Mouse (Mus musculus) left cerebral cortex, postnatal 25 days (tissue): ENCODE measurements at regions not wholly inside any gene's neighbourhood (a gene's known extent, or its start where the extent isn't known, plus 50 kb on each side); places are given as distances from the start of the nearest gene placed in this dataset.

Source experiments
- DNase-seq, 2 experiments: peaks; one replicate each; pipeline ENCODE4 v3.0.0; 2022; ENCODE audit warnings: low spot score in 2 of 2, mixed read lengths in 1 of 2
- intact Hi-C: fragments of 180-260 bp; cut with DNase I; formaldehyde crosslinking; loops from one replicate; pipeline ENCODE4 v1.15.1; 2025

DNA sequence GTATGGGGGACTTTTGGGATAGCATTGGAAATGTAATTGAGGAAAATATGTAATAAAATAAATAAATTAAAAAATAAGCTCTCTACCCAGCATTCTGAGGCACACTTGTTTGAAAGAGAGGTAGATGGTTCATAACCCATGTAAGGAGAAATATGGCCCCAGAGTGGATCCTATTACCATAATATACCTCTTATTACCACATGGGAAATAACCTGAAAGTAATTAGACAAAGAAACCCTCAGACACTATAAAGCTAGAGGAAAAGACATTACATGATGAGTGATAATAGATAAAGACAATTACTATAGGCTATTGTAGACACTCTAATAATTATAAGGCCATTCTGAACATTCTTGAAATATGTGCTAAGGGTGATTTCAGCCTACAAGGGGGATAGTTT is 2444.8 kb upstream of the Gm12353 start:
- intact Hi-C loops = no loop called here

DNA sequence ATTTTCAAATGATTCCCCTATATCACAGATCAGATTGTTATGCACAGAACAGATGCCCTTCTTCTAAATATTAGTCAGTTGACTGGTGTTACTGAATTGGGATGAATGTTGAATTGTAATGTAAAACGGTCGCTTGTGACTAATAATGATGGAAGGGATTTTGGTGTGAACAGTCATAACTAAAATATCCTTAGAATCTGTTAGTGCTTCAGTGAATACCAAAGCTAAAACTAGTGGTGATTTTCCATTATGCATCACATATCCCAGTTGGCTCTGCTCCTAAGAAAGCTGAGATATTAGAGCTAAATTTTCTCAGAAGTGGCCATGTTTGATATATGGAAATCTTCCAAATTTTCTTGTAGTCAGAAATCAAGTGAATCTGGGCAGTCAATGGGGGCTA is 2441.7 kb upstream of the Gm12353 start:
- intact Hi-C loops = no loop called here
- DNase-seq = no peak

More for the DNA sequence above, 2444.8 kb upstream of the Gm12353 start:
- no peak for DNase-seq

DNA sequence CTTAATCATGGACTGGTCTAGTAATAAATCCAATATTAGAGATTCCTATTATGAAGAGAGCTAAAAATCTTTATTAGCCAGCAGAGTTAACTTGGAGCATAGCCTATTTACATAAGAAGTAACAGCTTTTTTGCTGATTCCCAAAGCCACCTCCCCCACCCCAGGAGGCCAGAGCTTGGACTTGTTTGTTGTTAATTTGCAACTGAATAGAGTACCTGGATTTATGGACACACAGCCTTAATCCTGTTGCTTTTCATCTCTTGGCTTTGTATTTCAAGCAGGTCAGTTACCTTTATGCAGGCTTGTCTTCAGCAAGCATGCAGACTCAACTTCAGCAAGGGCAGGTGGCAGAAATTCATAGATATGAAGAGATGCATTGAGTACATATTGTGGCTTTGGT is 2396.5 kb upstream of the Gm12353 start:
- intact Hi-C loops = no loop called here

DNA sequence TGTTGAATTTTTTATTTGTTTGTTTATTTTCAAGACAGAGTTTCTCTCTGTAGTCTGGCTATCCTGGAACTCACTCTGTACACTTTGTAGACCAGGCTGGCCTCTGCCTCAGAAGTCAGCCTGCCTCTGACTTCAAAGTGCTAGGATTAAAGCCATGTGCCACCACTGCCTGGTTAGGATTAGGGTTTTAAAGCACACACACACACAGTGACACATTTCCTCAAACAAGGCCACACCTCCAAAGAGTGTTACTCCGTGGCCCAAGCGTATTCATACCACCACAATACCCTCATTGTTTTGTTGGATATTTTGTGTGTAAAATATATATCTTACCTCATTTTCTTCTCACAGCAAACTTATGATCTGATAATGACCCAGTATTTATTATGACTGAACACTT is 2365.4 kb upstream of the Gm12353 start:
- intact Hi-C loops = no loop called here
- no peak for DNase-seq

More for the DNA sequence above, 2396.5 kb upstream of the Gm12353 start:
- no peak for DNase-seq

DNA sequence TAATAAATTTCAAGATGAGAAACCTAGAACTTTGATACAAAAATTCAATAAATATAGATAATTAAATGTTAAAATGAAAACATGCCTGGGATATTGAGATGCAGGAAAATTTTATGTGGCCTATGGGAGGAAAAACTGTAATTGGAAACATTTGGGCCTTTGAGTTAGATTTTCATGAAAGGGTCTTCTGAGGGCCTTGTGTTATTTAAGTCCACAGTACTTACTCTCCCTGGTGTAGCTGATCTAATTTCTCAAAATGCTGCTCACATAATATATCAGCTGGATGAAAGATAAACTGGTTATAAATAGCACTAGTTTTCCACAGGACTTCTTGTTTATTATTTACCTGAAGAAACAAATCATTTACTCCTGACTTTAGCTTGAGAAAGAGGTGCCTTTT is 2364.9 kb upstream of the Gm12353 start:
- no peak for DNase-seq
- intact Hi-C loops = no loop called here

DNA sequence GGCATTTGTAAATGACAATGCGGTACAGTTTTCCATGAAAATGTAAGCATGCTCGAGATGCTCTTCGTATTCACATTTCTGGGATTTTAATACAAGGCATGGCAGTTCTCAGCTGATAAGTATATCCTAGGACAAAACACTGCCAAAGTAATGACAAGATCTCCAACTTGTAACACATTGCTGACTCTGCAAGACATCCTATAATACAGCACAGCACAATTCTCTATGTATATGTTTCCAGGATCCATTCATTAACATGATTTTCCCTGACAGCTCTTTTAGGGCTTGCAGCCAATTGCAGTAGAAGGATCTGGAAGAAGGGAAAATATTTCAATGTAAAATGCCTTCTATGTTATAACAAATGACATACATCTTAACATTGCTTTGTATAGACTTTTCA is 2346.1 kb upstream of the Gm12353 start:
- intact Hi-C loops = no loop called here
- no peak for DNase-seq

DNA sequence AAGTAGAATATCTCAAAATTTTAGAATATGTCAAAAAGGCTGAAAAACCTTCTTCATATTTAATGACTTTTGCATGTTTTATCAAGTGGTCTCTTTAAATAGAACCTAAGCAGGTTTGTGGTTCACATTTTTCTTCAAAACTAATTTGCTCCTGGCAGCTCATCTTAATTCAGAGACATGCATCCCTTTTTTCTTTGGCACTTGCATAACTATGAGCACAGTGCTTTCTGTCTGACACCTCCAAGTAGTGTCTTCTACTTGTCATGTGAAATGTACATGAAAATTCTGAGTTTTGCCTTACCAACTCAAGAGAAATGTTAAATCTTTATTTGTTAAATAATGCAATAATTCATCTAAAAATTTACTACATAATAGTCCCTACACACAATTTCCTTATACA is 2343.5 kb upstream of the Gm12353 start:
- DNase-seq = peak in 1 of 2 experiments; percentile 29
- intact Hi-C loops = no loop called here

DNA sequence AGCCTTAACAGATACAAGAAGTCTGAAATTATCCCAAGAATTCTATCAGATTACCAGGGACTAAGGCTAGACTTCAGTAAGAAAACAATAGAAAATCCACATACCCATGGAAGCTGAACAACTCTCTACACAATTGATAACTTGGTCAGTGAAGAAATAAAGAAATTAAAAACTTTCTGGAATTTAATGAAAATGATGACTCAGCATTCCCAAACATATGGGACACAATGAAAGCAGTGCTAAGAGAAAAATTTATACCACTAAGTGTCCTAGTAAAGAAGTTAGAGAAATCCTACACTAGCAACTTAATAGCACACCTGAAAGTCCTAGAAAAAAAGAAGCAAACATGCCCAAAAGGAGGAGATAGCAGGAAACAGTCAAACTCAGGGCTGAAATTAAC is 2306.1 kb upstream of the Gm12353 start:
- intact Hi-C loops = no loop called here
- no peak for DNase-seq

DNA sequence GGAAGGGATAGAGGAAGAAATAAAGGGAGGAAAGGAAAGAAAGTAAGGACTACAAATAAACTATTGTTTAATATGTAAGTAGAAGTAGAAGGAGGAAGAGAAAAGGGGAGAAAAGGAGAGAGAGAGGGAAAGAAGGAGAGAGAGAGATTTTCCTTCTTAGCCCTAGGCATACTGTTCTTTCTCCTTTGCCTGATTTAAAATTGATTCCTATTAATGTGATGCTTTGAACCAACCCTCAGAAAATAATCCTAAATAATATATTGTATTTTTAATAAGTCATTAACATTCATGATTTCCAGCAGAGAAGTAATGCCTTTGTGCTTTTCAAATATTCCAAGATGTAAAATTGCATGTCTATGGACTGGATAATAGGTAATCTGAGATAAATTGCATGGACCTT is 2286.2 kb upstream of the Gm12353 start:
- intact Hi-C loops = no loop called here
- DNase-seq = no peak

DNA sequence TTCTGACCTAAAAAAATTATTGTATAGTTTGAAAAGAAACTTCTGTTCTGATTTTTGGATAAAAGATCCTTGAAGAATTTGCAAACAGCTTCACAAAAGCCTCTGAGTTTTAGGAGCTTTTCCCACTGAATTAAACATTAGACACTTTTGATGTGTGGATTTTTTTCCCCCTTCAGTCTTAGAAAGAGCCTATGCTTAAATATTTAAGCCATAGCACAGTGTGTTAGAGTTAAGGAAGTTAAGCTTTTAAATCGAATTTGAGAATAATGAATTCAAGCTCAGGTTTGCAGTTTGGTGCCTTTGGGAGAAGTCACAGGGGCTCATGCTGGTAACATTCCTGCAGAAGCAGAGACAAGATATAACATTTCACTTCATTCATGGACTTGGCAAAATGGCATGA is 2257.2 kb upstream of the Gm12353 start:
- DNase-seq = no peak
- intact Hi-C loops = no loop called here

DNA sequence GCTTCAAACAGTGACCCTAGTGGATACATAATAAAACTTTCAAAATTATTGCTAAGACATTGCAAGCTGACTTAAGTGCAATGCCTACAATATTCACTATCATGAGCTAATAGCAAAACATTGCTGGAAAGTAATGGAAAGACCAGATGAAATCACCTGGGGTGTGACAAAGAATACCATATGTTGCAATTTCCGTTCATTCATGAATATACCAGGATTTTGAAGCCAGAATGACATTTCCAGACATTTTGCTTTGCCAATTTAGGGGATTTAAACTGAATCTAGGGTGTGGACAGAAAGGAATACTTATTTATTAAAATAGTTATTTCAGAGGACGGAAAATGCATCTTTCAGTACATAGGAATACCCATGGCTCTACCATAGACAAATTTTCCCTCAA is 2244.5 kb upstream of the Gm12353 start:
- DNase-seq = no peak
- intact Hi-C loops = no loop called here
